Mouse (Mus musculus): ENCODE measurements around the gene Ces2b.
"Not testable (repeated sequence)": the region's sequence is repeated elsewhere in the genome, so short reads cannot be mapped to it uniquely, and the experiment has no call there.

Gene Ces2b

DNA sequence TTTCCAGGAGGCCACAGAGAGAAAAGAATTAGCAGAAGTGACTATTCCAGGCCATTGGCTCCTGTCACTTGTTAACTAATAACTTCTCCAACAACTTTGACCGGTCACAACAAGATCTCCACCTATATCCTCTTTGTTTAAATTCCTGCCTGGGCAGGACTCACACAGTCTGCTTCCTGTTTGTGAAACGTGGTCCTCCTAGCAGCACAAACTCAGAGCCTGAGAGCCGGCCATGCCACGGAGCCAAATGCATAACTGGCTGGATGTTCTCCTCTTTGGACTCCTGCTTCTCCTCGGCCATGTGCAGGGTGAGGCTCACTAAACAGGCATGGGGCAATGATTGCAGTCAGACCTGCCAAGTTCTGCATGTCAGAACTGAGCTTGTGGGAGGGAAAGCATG is at the start of gene Ces2b:
TSS of gene Ces2b (plus strand) at position 133 of the 400 bp plus-strand sequence.
- no peak for DNase-seq (ENCODE audit: low spot score)

DNA sequence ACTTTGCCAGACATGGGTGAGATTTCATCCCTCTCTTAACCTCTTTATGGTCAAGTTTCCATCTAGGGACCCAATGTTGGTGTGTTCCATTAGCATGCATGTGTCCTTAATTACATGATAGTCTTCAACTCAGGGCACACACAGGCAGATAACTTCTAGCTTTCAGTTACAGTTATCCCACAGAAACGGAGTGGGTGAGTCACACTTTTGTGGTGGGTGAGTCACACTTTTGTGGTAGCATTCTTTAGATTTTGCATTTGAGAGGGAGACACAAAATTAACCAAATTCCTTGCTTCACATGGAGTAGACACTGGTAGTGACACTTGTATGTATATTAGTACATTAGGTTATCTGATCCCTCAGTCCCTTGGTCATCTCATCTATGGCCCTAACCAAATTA is 44.3 kb upstream of the Ces2b start:
- DNase-seq (ENCODE audit: low spot score): no peak

DNA sequence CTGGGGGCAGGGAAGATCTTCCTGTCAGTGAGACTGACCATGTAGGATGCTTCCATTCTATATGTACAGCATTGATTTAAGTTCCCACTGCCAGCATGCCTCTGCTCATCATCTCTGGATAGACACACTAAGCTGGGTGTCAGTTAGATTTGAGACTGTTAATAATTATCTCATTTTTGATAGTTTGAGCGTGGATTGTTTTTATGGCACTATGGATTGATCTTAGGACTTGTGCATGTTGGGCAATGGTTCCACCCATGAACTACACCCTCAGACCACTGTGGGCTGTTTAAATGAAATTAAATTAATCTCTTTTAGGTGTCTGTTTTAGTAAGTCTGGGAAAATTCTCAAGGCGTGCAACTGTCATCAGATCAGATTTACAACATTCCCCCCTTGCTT is 42.4 kb upstream of the Ces2b start:
- DNase-seq (ENCODE audit: low spot score): no peak

DNA sequence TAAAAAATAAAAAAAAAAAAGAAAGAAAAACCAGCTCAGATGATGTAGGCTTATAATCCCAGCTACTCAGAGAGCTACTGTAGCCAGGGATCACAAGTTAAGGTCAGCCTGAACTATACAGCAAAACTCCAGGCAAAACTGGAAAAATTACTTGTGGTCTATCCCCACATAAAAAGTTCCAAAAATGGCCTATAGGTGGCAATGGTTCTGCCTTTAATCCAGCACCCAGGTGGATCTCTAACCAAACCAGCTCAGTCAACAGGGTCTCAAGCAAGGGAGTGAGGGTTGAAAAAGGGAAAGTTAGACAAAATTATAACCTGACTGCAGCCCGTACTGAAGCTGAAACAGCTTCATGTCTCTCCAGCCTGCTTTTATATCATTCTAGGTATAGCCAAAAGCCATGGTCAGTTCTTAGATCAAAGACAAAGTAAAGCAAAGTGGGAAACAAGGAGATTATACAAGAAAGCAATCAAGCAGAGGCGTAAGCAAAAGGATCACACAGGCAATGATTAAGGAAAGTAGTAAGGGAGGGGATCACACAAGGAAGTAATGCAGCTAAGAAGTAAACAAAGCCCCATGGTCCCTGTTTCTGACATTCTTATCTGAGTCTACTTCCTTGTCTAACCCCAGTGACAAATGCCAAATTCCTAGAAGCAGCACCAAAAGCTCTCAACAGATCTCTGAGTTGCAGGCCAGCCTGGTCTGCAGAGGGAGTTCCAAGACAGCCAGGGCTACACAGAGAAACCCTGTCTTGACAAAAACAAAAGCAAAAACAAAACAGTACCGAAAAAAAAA is 41.3 kb upstream of the Ces2b start:
- DNase-seq (ENCODE audit: low spot score): peak; percentile 39

DNA sequence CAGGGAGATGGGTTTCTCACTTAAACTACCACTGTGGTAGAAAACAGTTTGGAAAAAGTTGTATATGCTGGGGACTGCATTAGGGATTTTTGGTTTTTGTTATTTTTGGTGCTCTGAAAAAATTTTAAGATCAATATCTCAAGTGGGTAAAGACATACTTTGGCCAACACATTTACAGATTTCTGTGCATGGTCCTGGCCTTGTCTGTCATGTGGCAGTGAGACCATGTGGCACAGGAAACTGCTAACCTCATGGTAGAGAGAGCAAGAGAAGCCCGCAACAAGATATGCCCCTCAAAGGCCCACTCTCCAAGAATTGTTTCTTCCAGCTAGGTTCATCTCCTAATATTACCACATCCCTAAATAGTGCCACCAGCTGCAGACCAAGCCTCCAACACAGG is 32.0 kb upstream of the Ces2b start:
- DNase-seq (ENCODE audit: low spot score): no peak

DNA sequence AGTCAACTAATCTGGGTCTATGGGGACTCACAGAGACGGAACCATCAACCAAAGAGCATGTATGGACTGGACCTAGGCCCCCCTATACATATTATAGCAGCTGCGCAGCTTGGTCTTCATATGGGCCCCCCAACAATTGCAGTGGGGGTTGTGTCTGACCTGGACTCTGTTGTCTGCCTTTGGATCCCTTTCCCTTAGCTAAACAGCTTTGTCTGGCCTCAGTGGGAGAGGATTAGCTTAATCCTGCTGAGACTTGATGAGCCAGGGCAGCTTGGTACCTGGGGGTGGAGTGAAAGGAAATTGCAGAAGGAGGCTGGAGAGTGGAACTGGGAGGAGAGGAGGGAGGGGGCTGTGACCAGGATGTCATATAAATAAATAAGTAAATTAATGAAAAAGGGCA is 25.2 kb upstream of the Ces2b start:
- DNase-seq (ENCODE audit: low spot score): no peak

DNA sequence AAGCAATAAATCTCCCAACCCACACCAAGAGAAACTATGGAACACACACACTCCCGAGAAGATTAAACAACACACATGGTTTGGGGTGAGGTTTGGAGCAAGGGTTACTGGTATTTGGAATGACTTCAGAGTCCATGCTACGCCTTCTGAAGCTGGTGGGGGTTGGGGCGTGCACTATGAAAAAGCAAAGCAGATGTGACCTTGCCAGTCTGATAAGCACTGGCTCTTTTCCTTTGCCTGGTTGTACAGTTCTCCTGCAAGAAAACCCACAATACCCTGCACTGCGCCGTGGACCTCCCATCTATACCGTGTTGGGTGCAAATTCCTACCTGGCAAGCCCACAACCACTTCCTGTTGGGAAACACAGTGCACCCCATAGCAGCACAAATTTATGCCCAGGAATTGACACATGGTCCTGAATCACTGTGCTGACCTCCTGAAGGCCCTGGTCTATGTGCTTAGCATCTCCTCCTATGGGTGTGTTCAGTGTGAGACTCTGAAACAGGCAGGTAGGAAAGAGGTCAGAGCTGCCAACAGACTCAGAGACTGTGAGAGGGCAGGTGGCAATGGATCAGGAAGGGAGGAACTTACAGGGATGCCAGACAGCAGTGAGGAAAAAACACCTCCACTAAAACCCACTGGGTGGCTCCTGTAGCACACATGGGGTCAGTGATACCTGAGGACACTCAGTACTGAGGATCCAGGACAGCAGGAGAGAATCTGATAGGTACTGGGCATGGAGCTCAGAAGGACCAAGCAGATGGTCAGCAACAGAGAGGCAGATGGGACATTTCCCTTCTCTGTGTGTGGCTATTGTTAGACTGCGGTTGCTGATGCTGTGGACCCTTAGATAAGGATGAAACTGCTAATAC is 22.6 kb upstream of the Ces2b start:
- no peak for DNase-seq (ENCODE audit: low spot score)

DNA sequence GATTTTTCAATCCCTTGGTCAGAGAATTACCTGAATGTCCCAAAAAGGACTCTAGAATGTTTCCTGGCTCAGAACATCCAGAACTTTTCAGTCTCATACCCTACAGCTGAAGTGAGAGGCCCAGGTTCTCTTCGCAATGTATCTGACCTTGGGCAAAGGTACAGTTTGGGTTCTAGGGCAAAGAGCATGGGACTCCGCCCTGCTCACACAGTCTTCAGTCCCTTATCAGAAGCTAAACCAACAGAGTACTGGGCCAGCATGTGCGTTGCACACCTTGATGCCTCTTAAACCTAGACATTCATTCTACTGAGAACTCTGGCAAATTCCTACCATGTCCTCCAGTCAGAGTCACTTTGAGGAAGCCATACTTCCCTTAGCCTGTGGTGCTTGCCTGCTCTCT is 21.9 kb upstream of the Ces2b start:
- DNase-seq (ENCODE audit: low spot score): no peak

DNA sequence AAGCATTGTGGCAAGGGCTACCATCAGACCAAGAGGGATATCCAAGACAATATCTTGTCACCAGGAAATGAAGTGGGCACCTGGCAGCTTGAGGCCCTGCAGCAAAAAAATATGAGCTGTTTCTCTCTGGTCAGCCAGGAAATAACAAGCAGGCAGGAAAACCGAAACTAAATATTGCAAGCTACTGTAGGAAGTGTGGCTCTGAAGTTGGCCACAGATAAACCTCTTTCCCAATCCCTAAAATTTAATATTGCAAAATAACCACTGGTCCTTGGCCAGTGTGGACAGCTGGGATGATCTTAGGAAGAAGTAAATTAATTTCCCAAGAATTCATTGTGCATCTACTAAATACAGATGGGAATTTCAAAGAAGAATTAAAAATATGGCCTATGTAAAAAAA is 4.5 kb upstream of the Ces2b start:
- DNase-seq (ENCODE audit: low spot score): peak; percentile 16

DNA sequence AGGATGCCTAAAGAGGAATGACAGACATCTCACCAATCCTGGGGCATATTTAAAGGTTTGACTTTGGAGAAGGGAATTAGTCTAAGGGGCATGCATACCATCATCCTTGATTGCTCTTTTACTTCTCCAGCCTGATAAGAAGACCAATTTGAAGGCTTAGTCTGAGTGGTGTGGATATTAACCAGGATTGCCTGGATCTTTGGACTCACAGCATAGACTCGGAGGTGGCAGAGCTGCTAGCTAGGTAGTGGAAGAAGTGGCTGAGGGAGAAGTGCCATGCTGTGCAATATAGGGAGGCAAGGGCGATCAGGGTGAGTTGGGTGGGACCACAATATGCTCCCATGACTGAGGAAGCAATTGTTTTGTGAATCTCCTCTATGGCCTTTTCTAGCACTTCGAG is 3.2 kb upstream of the Ces2b start:
- DNase-seq (ENCODE audit: low spot score): no peak

DNA sequence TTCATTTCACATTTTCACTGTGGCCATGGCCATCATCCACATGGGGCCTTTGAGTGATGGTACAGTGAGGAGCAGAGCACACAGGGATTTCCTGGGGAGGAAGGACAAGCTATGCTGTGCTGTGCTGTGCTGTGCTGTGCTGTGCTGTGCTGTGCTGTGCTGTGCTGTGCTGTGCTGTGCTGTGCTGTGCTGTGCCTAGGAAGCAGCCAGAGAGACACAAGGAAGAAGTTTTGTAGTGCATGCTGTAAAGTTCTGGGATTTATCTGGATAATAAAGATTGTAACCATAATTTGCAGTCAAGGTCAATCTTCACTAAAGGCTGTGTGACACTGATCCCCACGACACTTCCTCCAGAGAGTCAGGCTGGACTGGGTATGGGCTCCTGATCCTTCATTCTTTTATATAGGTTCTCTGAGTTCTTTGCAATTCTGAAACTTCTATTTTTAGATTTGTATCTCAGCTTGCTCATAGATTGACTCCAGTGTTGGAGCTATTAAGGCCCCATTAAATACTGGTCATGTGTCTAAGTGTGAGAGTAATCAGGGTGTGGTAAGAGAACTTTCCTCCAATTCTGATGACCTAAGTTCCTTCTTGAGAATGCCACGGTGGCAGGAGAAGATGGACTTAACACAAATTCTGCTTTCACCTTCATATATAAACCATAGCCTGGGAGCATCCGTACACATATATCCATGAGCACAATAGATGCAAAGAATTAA is 10.1 kb downstream of the Ces2b start:
- no peak for DNase-seq (ENCODE audit: low spot score)

DNA sequence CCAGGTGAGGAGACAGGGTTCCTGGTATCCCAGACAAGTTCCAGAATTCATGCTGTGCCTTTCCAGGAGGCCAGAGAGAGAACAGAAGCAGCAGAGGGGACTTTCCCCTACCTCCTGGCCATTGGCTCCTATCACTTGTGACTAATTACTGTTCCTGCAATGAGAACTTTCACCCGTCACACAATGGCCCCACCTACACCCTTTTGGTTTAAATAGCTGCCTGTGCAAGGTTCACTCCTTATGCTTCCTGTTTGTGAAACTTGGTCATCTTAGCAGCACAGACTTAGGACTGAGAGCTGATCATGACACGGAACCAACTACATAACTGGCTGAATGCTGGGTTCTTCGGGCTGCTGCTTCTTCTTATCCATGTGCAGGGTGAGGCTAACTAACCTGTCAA is 15.5 kb downstream of the Ces2b start, which contains the start of gene Ces2c:
TSS of gene Ces2c (plus strand) at position 238 of the 400 bp plus-strand sequence.
- no peak for DNase-seq (ENCODE audit: low spot score)

DNA sequence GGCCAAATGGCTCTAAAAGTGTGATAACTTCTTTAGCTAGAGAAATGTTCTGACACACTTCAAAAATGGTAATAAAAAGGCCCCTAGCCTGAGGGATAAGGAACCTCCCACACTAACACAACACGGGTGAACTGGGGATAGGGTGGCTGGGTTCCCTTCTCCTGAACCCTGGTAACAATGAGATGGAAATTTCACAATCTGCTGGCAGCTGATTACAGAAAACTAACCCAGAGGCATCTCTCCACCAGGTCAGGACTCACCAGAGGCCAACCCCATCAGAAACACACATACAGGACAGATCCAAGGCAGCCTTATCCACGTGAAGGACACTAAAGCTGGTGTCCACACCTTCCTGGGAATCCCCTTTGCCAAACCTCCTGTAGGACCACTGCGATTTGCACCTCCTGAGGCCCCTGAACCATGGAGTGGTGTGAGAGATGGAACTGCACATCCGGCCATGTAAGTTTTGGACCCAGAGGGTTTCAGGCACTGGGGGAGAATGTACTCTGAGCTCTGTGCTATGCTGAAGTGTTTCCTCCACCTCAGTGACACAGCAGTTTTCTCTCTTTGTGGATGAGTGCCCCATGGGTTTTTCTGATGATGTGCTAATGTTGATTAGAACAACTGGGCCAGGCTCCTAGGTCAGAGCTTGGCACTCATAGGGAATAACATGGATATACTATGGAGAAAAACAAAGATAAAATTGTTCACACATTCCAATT is 16.5 kb downstream of the Ces2b start:
- DNase-seq (ENCODE audit: low spot score): no peak

DNA sequence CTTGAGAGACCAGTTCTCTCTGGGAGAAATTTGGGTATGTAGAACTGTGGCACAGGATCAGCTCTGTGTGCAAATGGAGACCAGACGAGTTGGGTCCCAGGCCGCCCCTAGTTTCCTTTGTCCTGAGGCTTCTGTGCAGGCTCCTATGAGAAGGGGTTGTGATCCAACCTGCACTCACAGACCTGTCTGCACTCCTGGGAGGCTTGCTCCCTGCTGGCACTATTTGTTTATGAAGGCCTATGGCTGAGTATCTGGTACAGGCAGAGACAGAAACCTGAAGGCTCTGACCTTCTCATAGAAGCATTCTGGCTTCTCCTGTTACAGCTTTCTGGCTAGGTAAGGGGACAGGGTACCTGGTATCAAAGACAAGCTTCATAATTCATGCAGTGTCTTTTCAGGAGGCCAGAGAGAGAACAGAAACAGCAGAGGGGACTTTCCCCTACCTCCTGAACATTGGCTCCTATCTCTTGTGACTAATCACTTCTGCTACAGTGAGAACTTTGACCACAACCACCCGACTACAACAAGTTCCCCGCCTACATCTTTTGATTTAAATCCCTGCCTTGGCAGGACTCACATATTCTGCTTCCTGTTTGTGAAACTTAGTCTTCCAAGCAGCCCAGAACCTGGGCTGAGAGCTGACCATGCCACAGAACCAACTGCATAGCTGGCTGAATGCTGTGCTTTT is 35.6 kb downstream of the Ces2b start:
- not testable (repeated sequence) for DNase-seq (ENCODE audit: low spot score)

DNA sequence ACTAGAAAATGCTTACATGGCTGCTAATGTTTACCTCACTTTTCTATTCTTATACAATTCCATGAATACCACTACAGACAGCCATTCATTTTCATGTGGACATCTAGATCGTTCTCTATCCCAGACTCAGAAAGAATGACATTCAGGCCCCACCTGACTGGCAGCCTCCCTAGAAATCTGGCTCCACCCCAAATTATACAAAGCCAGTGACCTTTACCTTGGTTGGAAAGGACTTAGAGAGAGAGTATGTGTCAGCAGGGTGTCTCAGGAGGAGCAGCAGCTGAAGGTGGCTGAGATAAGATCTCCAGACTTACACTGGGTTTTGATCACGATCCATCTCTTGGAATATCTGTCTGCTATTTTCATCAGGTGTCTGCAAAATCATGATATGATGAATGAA is 37.5 kb downstream of the Ces2b start:
- DNase-seq (ENCODE audit: low spot score): not testable (repeated sequence)

DNA sequence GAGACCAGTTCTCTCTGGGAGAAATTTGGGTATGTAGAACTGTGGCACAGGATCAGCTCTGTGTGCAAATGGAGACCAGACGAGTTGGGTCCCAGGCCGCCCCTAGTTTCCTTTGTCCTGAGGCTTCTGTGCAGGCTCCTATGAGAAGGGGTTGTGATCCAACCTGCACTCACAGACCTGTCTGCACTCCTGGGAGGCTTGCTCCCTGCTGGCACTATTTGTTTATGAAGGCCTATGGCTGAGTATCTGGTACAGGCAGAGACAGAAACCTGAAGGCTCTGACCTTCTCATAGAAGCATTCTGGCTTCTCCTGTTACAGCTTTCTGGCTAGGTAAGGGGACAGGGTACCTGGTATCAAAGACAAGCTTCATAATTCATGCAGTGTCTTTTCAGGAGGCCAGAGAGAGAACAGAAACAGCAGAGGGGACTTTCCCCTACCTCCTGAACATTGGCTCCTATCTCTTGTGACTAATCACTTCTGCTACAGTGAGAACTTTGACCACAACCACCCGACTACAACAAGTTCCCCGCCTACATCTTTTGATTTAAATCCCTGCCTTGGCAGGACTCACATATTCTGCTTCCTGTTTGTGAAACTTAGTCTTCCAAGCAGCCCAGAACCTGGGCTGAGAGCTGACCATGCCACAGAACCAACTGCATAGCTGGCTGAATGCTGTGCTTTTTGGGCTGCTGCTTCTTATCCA is 55.0 kb downstream of the Ces2b start:
- DNase-seq (ENCODE audit: low spot score): not testable (repeated sequence)

Data from lung, postnatal 25 days (tissue).